8 mouse cellular contexts compared by ENCODE assay signal in genomic region chr16:75675871-75676270, GRCm38 (mm10).
DNase-seq lines count a peak whose midpoint lies in the region; TF ChIP-seq lines count a peak whose summit lies in the region.

No protein-coding gene starts in this region.

- no peak for DNase-seq in heart, adult 2 months
- no peak for DNase-seq in heart, postnatal 25 days (ENCODE audit: low spot score)
- DNase-seq in urinary bladder, postnatal 14 days (ENCODE audit: low spot score): peak; percentile 3
- DNase-seq in urinary bladder, postnatal 4 days (ENCODE audit: low spot score in 2 of 2): no peak
- DNase-seq in embryo, embryonic 10.5 days (ENCODE audit: low spot score): peak; percentile 85
- DNase-seq in kidney, postnatal 4 days: peak; percentile 4 to 18
- peak; percentile 51 for DNase-seq in naive thymus-derived CD4-positive, alpha-beta T cell, adult 2 months (ENCODE audit: low read depth)
- DNase-seq in urinary bladder, adult 18-20 months (ENCODE audit: low spot score in 2 of 2): no peak

- H3K4me1 ChIP-seq in heart, adult 2 months (ENCODE audit: control insufficient read depth, insufficient read depth, low read length): no peaks in the 10 kb centered on the region

- intact Hi-C loops in heart, adult 2 months (cut with DNase I): no loop called here
- intact Hi-C loops in heart, postnatal 25 days (cut with DNase I): loop anchor here (2.0 to 5.0 kb wide), 2 partner anchors 526 to 1223 kb away; no protein-coding TSS in a partner anchor

- H3K27ac ChIP-seq in heart, adult 2 months: no peak overlapping the region

- no peak overlapping the region for H3K9ac ChIP-seq in heart, adult 2 months (ENCODE audit: low read depth, low read length)

- H3K27me3 ChIP-seq in heart, adult 2 months (ENCODE audit: control insufficient read depth, insufficient read depth, low read length): no peaks in the 10 kb centered on the region

- H3K36me3 ChIP-seq in heart, adult 2 months (ENCODE audit: control insufficient read depth, insufficient read depth, low read length): no peaks in the 10 kb centered on the region

- no peak overlapping the region for H3K4me3 ChIP-seq in heart, adult 2 months

- no peaks in the 10 kb centered on the region for H3K79me2 ChIP-seq in heart, adult 2 months (replicated peaks; ENCODE audit: control insufficient read depth, insufficient read depth, low read length)

- TF ChIP-seq CTCF in heart, adult 2 months (IDR thresholded peaks at IDR 0.05): peak; percentile 68

- no peak for TF ChIP-seq POLR2A in heart, adult 2 months (IDR thresholded peaks at IDR 0.05; ENCODE audit: insufficient read depth, low read depth, low read length)

- TF ChIP-seq EP300 in heart, adult 2 months (IDR thresholded peaks at IDR 0.05; ENCODE audit: insufficient read depth, low read depth, low read length): no peak

- 57% methylated on average over 2 of the region's 2 CpGs for WGBS in heart, adult 2 months

Comparison
In these comparisons a context has a peak if more than half of its experiments do, and no peak if none do; other contexts are left out.
1. DNase-seq: peak in urinary bladder, postnatal 14 days (single experiment), embryo, embryonic 10.5 days (single experiment), kidney, postnatal 4 days (2 of 2) and naive thymus-derived CD4-positive, alpha-beta T cell, adult 2 months (single experiment); none in heart, adult 2 months (0 of 2), heart, postnatal 25 days (single experiment), urinary bladder, postnatal 4 days (0 of 2) and urinary bladder, adult 18-20 months (0 of 2).